Mouse (Mus musculus): ENCODE data around the gene Tsc1. TPM values are rescaled to one million over a fixed set of nuclear protein-coding genes. Genes with fewer than 3 reads are reported as not detected.

The Tsc1 gene
- total RNA-seq, 2 experiments from 2014 or later = 10.9 to 20.1 TPM

DNA sequence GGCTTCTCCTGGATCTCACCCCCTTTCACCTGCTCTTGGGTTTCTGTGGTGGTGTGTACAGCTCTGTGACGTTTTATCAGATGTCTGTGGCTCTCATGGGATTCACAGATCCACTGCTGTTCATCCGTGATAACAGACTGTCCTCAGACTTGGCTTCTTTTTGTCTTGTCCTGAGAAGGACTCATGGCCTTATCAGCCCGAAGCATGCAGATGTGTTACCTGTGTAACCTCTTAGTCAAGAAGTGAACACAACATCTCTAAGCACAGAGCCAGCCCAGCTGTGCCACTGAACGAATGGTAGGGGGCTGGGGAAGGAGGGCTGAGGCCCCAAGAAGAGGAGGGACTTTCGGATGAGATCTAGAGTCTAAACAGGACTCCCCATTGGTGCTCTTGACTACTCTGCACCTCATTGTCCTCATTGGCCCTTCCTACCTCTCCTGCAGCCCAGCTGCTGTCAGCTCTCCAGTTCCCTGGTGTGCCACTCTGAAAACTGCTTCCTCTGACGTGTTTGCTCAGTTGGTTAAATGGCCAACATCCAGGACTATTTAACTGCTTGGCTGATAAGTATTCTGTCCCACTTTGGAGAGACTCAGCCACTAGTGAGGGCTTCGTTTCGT, 60.7 kb downstream of the Tsc1 start:
- peak; percentile 82 for ATAC-seq (replicated peaks; ENCODE audit: low FRiP score, low TSS enrichment, poor library complexity, severe bottlenecking)

DNA sequence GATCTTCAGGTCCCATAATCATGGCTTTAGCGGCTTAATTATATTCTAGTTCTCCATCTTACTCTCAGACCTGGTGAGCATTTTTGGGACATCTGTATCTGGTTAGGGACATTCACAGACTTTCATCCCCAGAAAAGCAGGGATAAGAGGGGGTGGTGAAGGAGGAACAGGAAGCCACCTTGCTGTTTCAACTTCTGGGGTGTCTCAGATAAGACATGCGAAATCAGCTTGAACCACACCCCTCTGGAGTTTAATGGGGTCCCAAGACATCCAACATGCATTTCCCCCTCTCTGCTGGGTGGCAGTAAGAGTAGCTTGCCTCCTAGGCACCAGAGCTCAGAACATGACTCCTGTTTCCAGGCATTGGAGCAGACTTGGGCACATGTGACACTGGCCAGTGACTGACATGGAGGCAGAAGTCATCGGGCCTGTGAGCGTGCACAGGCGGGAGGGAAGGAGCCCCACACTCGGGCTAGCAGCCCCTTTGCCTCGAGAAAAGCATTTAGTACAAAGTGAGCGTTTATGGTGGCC, 65.1 kb downstream of the Tsc1 start:
- no peak for ATAC-seq (replicated peaks; ENCODE audit: low FRiP score, low TSS enrichment, poor library complexity, severe bottlenecking)

DNA sequence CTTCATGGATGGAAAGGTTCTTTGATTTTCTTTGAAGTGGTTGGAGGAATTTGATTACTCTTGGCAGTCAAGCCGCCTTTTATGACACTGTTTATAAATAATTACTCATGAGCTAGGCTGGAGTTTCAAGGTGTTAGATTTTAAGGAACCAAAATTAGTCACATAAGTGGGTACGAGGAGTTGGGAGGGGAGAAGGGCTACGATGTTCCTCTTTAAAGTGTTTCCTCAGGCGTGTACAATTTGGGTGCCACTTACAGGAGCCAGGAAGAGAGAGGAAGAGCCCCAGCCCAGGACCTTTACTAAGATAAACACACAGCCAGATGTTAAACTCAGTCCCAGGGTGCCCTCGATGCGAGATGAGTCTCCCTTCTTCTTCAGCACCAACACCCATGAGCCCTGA, 65.8 kb downstream of the Tsc1 start:
- no peak for ATAC-seq (replicated peaks; ENCODE audit: low FRiP score, low TSS enrichment, poor library complexity, severe bottlenecking)

DNA sequence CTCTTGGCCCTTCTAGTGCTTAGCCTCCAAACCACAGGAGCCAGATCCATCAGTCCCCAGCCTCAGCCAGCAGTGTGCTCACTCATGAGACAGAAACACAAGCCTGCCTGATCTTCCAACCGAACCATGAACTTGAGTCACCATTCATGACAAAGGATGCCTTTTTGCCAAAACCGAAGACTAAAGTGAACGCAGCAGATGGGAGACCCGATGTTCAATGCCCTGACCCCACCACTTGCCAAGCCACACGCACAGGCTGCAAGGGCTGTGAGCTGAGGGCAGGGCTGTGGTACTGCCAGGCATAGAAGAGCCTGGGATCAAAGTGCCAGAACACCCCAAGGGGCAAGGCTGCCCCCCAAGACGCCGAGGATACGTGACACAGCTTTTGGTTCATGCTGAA, 72.0 kb downstream of the Tsc1 start:
- ATAC-seq (replicated peaks; ENCODE audit: low FRiP score, low TSS enrichment, poor library complexity, severe bottlenecking) = no peak

DNA sequence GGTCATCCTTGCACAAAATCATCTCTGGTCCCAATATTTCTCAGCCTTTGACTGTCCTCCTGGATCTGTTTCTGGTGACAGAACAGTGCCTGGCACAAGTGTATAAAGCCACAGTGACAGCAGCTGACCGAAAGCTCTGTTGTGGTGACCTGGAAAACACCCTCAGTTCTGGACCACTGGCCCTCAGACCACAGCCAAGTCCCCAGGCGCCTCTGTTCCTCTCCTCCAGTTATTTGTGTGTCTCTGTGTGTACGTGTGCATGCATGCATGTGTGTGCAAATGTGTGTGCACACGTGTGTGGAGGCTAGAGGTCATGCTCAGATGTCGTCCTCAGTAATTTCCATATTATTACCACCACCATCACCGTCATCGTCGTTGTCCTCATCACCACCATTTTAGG, 81.4 kb downstream of the Tsc1 start:
- ATAC-seq (replicated peaks; ENCODE audit: low FRiP score, low TSS enrichment, poor library complexity, severe bottlenecking) = no peak

DNA sequence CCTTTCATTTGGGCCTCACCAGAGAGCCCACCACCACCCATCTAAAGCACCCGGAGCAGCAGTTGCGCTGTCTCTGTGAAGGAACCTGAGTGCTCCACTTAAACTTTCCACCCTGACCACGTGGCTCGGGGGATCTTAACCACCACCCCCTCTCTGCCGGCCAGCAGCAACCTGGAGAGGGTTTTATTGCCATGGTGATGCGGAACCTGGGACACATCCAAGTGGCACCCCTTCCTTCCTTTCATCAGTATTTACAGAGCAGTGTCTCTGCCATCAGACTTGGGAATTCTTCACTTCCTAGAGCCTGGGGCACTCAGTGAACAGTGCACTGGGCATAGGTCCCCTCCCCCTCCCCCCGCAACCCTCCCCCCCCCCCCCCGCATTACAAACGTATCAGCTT, 82.9 kb downstream of the Tsc1 start:
- ATAC-seq (replicated peaks; ENCODE audit: low FRiP score, low TSS enrichment, poor library complexity, severe bottlenecking) = no peak

DNA sequence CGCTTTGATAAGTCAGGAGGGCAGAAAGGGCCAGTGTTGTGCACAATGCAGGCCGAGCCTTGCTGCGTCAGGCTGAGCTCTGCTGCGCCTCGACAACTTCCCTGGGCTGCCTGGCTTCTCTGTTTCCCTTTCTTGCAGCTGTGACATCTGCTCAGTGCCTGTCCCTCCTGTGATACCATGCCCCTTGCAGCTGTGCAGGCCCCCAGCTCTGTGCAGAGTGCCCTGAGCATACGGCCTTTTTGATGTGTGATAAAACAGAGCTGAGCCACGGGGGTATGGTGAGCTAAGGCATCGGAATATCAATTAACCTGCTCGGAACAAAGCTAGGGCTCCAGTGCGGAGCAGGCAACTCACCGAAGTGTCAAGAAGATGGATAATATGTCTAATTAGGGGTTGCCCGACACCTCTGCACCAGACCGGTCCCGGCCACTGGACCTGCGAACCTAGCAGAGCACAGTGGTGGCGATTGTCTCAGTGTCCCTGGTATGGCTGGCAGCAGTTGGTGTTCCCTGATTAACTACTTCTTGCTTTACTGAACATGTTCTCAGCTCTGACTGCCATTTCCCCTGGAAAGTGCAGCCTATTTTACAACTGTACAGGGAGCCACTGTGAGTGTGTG, 86.9 kb downstream of the Tsc1 start:
- ATAC-seq (replicated peaks; ENCODE audit: low FRiP score, low TSS enrichment, poor library complexity, severe bottlenecking) = no peak

DNA sequence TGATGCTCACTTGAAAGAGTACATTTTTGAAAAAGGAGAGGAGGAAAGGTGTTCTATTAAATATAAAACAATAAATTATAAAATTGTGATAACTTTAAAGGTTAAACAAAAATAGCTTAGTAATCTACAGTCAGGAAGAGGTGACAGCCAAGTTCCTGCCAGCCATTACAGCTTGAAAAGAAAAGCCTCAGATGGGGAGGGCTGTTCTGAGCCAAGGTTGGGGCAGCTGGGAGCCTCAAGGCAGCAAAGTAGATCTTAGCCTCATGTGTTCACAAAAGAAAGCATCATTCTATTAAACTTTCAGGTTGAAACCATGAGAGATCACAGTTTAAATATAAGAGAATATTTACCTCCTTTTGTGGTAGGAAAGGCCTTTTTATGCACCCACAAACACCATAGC, 89.6 kb downstream of the Tsc1 start:
- ATAC-seq (replicated peaks; ENCODE audit: low FRiP score, low TSS enrichment, poor library complexity, severe bottlenecking) = no peak

DNA sequence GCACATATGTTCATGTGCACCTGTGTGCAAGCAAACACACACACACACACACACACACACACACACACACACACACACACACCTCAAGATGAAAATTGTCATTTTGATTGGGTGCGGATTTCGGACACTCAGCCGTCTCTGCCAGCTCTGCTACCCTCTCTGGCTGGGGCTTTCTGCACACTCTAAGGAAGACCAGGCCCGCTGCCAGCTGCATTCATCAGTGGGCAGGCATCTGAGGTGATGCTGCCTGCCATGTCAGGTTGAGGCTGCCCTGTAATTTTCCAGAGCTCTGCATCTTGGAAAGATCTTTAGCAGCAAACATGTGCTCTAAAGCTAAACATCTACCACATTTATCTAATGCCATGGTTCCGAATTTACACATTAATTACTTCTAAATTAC, 96.1 kb downstream of the Tsc1 start:
- ATAC-seq (replicated peaks; ENCODE audit: low FRiP score, low TSS enrichment, poor library complexity, severe bottlenecking) = no peak

DNA sequence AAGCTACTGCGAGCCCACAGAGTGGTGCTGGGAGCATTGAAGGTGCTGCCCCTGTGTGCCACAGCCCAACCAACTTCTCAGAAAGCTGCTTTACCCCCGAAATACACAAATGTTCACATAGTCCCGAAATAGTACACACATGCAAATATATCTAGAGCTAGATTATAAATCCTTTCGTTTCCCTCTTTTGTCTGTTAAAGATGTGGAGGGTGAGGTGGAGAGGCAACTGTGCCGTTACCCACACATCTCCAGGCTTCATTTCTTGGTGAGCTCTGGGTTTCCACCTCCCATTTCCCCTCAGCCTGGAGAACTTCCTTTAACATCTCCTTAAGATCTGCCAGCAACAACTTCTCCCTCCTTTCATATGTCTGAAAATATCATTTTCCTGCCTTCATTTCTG, 99.1 kb downstream of the Tsc1 start:
- ATAC-seq (replicated peaks; ENCODE audit: low FRiP score, low TSS enrichment, poor library complexity, severe bottlenecking) = no peak

Other genes starting within 250 kb of the Tsc1 start
- gene Ppp1r26, start 194.4 kb upstream of the Tsc1 start, total RNA-seq (2014; fragmentation: Nextera tagmentation) = 0.39 and 0.74 TPM in 2 replicates
- gene Ppp1r26, start 194.4 kb upstream of the Tsc1 start, total RNA-seq (2017) = 1.1 and 1.5 TPM in 2 replicates
- not detected in 2 replicates for gene 1700007K13Rik, start 174.9 kb upstream of the Tsc1 start, total RNA-seq (2014; fragmentation: Nextera tagmentation)
- not detected in 2 replicates for gene 1700007K13Rik, start 174.9 kb upstream of the Tsc1 start, total RNA-seq (2017)
- gene Mrps2, start 173.2 kb upstream of the Tsc1 start, total RNA-seq (2014; fragmentation: Nextera tagmentation) = 48.2 and 49.4 TPM in 2 replicates
- 35.3 and 37.8 TPM in 2 replicates for gene Mrps2, start 173.2 kb upstream of the Tsc1 start, total RNA-seq (2017)
- gene Gbgt1, start 144.3 kb upstream of the Tsc1 start, total RNA-seq (2014; fragmentation: Nextera tagmentation) = not detected in 2 replicates
- gene Gbgt1, start 144.3 kb upstream of the Tsc1 start, total RNA-seq (2017) = not detected in 2 replicates
- not detected in 2 replicates for gene Gm10134, start 135.1 kb upstream of the Tsc1 start, total RNA-seq (2014; fragmentation: Nextera tagmentation)
- gene Gm10134, start 135.1 kb upstream of the Tsc1 start, total RNA-seq (2017) = not detected in 2 replicates
- gene Ralgds, start 128.1 kb upstream of the Tsc1 start, total RNA-seq (2014; fragmentation: Nextera tagmentation) = 1.7 and 5.5 TPM in 2 replicates
- 0.56 and 0.88 TPM in 2 replicates for gene Ralgds, start 128.1 kb upstream of the Tsc1 start, total RNA-seq (2017)
- gene Cel, start 77.8 kb upstream of the Tsc1 start, total RNA-seq (2014; fragmentation: Nextera tagmentation) = not detected in 2 replicates
- not detected in 2 replicates for gene Cel, start 77.8 kb upstream of the Tsc1 start, total RNA-seq (2017)
- 33.9 and 43.0 TPM in 2 replicates for gene Gtf3c5, start 57.5 kb upstream of the Tsc1 start, total RNA-seq (2014; fragmentation: Nextera tagmentation)
- gene Gtf3c5, start 57.5 kb upstream of the Tsc1 start, total RNA-seq (2017) = 18.8 and 25.7 TPM in 2 replicates
- 331 and 332 TPM in 2 replicates for gene Gfi1b, start 19.2 kb upstream of the Tsc1 start, total RNA-seq (2014; fragmentation: Nextera tagmentation)
- 91.3 and 113 TPM in 2 replicates for gene Gfi1b, start 19.2 kb upstream of the Tsc1 start, total RNA-seq (2017)
- gene Spaca9, start 58.5 kb downstream of the Tsc1 start, total RNA-seq (2014; fragmentation: Nextera tagmentation) = 2.7 TPM in 1 of 2 replicates, not detected in the other
- gene Spaca9, start 58.5 kb downstream of the Tsc1 start, total RNA-seq (2017) = not detected in 2 replicates
- gene Ak8, start 58.9 kb downstream of the Tsc1 start, total RNA-seq (2014; fragmentation: Nextera tagmentation) = 1.2 TPM in 1 of 2 replicates, not detected in the other
- not detected in 2 replicates for gene Ak8, start 58.9 kb downstream of the Tsc1 start, total RNA-seq (2017)
- gene Gtf3c4, start 199.1 kb downstream of the Tsc1 start, total RNA-seq (2014; fragmentation: Nextera tagmentation) = 17.8 and 21.7 TPM in 2 replicates
- gene Gtf3c4, start 199.1 kb downstream of the Tsc1 start, total RNA-seq (2017) = 24.7 TPM in 2 replicates
- gene Ddx31, start 199.2 kb downstream of the Tsc1 start, total RNA-seq (2014; fragmentation: Nextera tagmentation) = 10.6 and 12.5 TPM in 2 replicates
- 10.0 and 12.7 TPM in 2 replicates for gene Ddx31, start 199.2 kb downstream of the Tsc1 start, total RNA-seq (2017)